Mouse (Mus musculus) retina, adult 2 months (tissue): ENCODE measurements around the gene Ufd1.
"Not testable (repeated sequence)": the region's sequence is repeated elsewhere in the genome, so short reads cannot be mapped to it uniquely, and the experiment has no call there.

Source experiments
- DNase-seq: peaks from one replicate; pipeline ENCODE4 v3.0.0-alpha.2; 2012; ENCODE audit warnings: low read depth, low spot score

The Ufd1 gene

GRCm38 (mm10) chr16:18811032-18811431 lies 547 bp upstream of the Ufd1 start:
- DNase-seq = no peak

GRCm38 (mm10) chr16:18812385-18812910 lies 869 bp downstream of the Ufd1 start:
- no peak for DNase-seq

- DNase-seq = no peak
Measured at GRCm38 (mm10) chr16:18822356-18822755, 10.8 kb downstream of the Ufd1 start.

- no peak for DNase-seq
Measured at GRCm38 (mm10) chr16:18822925-18823324, 11.3 kb downstream of the Ufd1 start.

GRCm38 (mm10) chr16:18828630-18829029 lies 17.1 kb downstream of the Ufd1 start:
- DNase-seq = no peak

- DNase-seq = no peak
Measured at GRCm38 (mm10) chr16:18829102-18829501, 17.5 kb downstream of the Ufd1 start.

DNA sequence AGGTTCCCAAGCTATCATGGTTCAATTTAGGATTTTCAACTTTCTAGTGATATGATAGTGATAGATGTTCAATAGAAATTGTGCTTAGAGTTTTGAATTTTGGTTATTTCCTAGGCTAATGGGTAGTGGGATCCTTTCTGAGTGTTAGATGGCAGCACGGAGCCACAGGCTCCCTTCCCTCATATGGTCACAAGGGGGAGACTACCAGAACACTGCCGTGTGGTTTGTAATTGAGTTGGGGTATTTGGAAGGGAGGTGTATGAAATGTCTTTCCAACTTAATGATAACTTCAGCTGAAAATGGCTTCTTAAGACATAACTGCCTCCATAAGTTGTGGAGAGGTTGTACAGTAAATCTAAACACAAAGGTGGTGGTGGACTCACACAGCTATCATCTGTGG lies 21.9 kb downstream of the Ufd1 start:
- no peak for DNase-seq

DNA sequence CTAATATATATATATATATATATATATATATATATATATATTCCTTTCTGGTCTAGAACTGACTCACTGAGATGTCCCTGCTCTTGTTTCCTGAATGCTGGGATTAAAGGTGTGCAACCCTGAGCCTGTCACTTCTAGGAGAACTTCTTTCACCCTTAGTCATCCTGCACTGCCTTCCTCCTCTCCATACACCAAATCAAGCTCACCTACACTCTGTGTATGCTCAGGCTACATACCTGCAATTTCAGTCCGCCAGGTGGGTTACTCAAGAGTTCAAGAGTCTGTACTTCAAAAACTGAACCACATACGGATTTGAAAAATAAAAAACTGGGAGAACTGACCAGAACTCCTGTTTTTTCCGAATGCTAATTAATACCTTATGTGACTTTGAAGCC lies 24.5 kb downstream of the Ufd1 start:
- no peak for DNase-seq

DNA sequence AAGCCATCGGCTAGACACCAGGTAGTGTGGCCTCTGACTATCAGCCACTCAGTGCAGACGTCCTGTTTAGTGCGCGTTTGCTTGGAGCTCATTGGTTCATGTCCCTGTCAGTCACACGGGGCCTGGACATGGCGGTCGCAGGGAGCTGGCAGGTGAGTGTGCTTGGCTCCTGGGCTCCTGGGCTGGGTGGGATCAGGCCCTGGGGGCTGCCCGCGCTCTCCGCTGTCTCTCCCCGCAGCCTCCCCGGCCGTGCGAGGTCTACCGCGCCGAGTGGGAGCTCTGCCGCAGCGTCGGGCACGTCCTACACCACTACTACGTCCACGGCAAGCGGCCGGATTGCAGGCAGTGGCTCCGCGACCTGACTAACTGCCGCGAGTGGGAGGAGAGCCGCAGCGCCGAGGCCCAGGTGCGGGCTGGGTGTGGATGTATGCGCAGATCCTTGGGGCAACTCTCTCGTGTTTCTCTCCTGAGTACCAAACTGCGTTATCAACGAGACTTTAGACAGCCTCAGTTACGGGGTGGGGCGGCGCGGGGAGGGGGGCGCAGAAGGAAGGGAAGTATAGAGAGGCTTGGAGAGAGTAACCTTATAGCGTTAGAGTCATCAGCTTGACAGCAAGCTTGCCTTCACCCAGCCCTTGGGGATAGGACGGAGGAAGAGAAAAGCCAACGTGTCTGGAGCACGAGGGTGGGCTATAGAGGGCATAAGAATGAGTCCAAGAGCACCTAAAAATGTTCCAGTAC lies 25.1 kb downstream of the Ufd1 start, which contains the start of the genes 2510002D24Rik and Gm28539:
Gene 2510002D24Rik (plus strand): TSS at position 111 of the 741 bp plus-strand sequence.
Gene Gm28539 (plus strand): TSS at position 117 of the 741 bp plus-strand sequence.
- peak; percentile 94 for DNase-seq

DNA sequence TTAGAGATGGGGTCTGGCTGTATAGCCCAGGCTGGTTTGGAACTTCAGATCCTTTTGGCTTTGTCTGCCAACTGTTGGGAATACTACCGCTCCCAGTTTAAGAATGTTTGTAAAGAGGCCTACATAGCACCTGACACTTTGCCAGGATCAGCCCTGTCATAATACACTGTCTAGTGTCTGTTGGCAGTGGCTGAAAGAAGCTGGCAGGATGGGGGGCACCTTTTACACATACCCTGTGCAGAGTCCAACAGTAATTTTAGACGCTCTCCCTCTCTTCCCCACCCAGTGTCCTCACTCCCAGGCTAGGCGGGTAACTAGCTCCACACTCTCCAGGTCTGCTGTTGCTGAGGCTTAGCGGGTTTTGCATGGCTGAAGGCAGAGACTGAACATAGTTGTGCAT lies 26.8 kb downstream of the Ufd1 start:
- no peak for DNase-seq

GRCm38 (mm10) chr16:18846301-18846820 lies 34.8 kb downstream of the Ufd1 start:
- DNase-seq = no peak

DNA sequence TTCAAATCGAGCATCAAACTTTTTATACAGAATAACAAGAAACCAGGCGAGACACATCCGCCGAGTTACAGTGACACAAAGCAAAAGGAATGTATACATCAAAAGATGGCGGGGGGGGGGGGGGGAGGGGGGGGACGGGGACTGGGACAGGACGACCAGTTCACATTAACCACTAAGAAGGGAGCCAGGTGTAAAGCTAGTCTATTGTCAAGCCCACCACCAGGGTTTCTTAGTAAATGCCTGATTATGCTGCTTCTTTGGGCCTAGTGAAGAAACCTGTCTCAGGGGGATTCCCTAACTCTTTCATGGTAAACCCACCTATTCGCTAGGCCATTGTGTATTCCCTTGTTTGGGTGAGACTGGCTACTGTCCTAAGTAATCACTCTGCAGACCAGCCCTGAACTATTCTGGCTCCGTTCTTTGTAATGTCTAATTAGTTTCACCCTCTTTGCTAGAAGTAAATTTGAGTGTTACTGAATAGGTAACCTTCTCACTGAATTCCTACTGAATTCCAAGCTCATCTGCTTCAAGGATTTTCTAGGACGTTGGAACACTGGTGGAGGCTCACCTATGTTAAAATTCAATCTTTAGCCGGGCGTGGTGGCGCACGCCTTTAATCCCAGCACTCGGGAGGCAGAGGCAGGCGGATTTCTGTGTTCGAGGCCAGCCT lies 38.1 kb downstream of the Ufd1 start:
- DNase-seq = not testable (repeated sequence)

GRCm38 (mm10) chr16:18858551-18858950 lies 47.0 kb downstream of the Ufd1 start:
- no peak for DNase-seq

GRCm38 (mm10) chr16:18860186-18860585 lies 48.6 kb downstream of the Ufd1 start:
- no peak for DNase-seq

DNA sequence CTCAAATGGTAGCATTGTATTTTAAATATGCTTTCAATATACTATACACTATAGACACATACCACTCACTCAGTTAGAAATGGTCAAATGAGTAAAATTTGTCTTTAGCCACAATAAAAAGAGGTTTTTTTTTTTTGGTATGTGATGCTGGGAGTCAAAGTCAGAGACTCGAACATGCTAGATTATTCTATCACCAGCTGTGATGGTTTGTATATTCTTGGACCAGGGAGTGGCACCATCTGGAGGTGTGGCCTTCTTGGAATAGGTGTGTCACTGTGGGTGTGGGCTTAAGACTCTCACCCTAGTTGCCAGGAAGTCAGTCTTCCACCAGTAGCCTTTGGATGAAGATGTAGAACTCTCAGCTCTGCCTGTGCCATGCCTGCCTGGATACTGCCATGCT lies 58.9 kb downstream of the Ufd1 start:
- DNase-seq = not testable (repeated sequence)

- no peak for DNase-seq
Measured at GRCm38 (mm10) chr16:18876091-18876441, 64.5 kb downstream of the Ufd1 start.

GRCm38 (mm10) chr16:18876442-18877308 lies 65.1 kb downstream of the Ufd1 start, which contains the start of the genes Mrpl40 and Hira:
Gene Mrpl40, minus strand, starts transcription at chr16:18876862.
Gene Hira, plus strand, starts transcription at chr16:18877037.
- peak; percentile 77 for DNase-seq

DNA sequence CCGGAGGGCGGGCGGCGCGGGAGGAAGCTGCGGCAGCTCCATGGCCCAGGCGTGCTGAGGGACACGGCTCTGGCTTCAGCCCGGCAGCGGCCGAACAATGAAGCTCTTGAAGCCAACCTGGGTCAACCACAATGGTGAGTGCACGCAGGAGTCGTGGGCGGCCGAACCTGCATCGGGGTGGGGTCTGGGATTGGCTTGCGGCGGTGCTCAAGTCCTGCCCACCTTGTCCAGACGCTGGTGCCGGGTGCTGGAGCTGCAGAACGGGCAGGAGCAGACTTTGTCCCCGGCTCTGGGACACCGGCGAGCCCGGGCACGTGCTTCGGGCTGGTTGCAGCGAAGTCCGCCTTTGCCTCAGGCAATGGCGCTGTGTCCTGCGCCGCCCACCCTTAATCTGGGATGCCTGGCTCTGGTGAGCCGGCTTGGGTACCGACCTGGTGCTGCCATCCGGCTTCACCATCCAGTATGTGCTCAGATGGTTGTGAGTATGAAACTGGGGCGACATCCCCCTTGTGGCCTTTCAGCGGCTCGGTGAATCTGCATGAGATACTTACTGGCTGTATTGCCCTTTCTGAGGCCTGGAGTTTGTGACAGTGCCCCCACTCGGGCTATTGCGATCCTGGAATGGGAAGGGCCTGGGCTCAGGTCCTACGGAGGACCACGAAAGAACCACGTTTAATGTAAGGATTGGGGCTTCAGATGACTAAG lies 66.0 kb downstream of the Ufd1 start:
- DNase-seq = no peak

DNA sequence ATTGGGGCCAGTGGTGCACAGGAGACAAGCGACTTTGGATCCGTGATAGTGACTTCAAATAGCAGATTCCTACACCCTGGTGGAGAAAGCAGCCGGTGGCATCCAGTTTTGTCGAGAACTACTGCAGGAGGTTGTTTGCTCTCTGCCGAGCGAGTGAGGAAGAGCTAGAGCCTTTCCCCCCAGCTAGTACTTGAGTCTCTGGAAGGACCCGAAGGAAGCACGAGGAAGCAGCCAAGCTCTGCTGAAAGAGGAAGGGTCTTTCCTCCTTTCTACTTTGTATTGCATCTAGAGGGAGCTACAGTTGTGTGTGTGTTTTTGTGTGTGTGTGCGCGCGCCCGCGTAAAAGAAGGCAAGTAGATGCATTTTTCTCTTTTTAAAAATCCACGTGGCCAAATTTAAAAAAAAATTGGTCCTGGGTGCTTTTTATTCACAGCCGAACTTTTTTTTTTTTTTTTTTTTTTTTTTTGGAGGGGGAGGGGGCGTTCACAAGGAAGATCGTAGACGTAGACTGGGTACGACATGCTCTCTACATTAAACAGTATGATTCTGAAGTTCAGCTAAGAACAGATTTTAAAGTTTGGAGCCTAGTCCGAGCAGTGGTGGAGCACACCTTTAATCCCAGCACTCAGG lies 66.6 kb downstream of the Ufd1 start:
- DNase-seq = no peak

DNA sequence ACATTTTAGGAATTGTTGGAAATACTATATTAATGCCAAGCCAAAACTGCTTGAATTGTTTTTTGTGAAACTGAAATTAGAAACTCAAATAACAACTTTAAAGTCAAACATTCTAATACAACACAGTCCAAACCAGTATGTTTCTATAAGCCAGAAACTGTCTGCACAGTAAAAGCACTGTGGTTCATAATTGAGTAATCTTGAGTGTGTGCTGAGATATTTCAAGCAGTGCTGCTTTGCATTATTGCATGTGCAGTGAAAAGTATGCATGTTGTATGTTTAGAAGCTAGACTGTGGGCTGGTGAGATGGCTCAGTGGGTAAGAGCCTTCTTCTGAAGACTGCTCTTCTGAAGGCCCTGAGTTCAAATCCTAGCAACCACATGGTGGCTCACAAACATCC lies 72.5 kb downstream of the Ufd1 start:
- DNase-seq = no peak
